Mouse (Mus musculus): Measurements from ENCODE around the gene Cyp2c39. TPM values are rescaled to one million over a fixed set of nuclear protein-coding genes. Genes with fewer than 3 reads are reported as not detected.
"Not testable (repeated sequence)": the region's sequence is repeated elsewhere in the genome, so short reads cannot be mapped to it uniquely, and the experiment has no call there.

The Cyp2c39 gene
- not detected for total RNA-seq (2021)
- long read RNA-seq, experiment 1: 0 reads
- long read RNA-seq, experiment 2: 0 reads

DNA sequence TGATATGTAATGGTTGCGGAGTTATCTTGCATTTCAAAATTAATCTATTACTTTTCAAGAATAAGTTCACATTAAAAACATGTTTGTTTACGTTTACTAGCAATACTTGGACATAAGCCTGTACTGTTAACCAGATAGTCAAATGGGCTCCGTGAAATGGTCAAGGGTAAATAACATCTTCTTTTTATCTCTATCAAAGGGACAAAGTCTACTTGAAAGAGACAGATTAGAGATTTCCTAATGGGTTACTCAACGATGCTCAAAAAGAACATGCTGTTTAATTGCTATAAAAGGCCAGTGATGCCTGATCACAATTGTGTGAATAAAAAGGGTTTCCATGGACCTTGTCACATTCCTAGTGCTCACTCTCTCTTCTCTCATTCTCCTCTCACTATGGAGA, at the start of gene Cyp2c39:
Cyp2c39 (plus strand) TSS at position 329 of the 400 bp plus-strand sequence.
- DNase-seq (ENCODE audit: low spot score): no peak

DNA sequence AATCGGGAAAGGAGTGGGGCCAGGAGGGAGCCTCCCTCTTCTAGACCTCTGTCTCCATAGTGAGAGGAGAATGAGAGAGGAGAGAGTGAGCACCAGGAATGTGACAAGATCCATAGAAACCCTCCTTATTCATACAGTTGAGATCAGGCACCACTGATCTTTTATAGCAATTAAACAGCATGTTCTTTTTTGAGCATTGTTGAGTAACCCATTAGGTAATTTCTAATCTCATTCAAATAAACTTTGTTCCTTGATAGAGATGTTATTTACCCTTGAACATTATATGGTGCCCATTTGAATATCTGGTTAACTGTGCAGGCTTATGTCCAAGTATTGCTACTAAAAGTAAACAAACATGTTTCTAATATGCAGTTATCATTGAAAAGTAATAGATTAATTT, 47.7 kb upstream of the Cyp2c39 start, which contains the start of gene Cyp2c38:
Cyp2c38 (minus strand) TSS at position 135 of the 400 bp plus-strand sequence.
- no peak for DNase-seq (ENCODE audit: low spot score)

DNA sequence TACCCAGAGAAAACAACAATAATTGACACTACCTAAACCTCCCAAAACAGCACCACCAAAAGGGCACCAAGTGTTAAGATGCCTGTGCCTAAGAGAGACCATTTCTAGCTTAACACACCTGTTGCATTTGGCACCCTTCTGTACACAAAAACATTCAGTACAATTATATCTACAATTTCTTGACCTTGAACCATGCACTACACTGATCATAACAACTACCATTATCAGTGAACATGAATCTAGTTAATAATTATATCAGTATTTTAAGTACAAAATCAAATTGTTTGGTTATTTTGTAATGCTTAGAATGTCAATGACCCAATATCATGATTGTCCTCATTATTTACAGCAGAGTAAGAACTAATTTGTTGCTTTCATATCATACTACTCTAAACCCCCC, 46.7 kb upstream of the Cyp2c39 start:
- DNase-seq (ENCODE audit: low spot score): no peak

DNA sequence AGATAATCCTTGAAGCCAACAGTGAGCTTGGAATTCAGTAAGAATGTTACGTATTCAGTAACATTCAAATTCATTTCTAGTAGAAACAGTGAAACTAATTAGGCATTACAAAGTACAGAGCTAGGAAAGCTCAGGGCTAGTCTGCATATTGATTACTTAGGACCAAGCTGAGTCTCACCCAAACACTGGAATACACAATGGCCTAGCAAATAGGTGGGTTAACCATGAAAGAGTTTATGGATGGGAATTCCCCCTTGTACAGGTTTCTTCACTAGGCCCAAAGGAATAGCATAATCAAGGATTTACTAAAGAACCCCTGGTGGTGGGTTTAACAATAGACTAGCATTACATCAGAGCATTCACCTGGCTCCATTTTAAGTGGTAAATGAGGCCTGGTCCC, 26.7 kb upstream of the Cyp2c39 start:
- DNase-seq (ENCODE audit: low spot score): not testable (repeated sequence)

DNA sequence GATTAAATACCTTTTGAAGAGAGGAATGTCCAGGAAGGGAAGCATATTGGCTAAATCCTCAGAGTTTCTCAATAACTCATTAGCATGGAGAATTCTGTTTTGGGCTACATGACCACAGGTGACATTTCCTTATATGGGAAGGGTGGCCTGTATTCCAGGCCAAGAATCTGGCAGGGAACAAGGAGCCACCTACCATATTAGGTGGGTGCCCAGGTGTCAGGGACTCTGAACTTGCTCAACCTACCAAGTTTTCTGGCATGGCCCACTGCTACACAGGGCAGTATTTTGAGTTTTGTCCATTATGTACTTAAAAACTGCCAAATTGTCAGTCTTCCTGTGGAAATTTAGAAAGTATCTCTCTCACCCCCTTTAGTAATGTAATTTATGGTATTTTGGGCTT, 4.3 kb upstream of the Cyp2c39 start:
- DNase-seq (ENCODE audit: low spot score): no peak

DNA sequence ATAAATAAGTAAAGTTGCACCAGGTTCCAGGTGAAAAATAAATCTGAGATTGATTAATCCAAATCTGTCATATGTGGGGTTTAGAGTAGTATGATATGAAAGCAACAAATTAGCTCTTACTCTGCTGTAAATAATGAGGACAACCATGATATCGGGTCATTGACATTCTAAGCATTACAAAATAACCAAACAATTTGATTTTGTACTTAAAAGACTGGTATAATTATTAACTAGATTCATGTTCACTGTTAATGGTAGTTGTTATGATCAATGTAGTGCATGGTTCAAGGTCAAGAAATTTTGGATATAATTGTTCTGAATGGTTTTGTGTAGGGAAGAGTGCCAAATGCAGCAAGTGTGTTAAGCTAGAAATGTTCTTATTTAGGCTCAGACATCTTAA, 1.1 kb upstream of the Cyp2c39 start:
- DNase-seq (ENCODE audit: low spot score): no peak

Other genes starting within 250 kb of the Cyp2c39 start
- gene Cyp2c29, start 241.5 kb upstream of the Cyp2c39 start, total RNA-seq (2021): under 1 TPM in 1 of 2 experiments, not detected in 1; 0.64 TPM
- gene Cyp2c38, start 47.8 kb upstream of the Cyp2c39 start, total RNA-seq (2021): not detected
- not detected for gene Cyp2c67, start 138.2 kb downstream of the Cyp2c39 start, total RNA-seq (2021)
- gene Cyp2c68, start 230.2 kb downstream of the Cyp2c39 start, total RNA-seq (2021): under 1 TPM in 1 of 2 experiments, not detected in 1; 0.21 TPM